Mouse (Mus musculus): ENCODE measurements at regions not wholly inside any gene's neighbourhood (a gene's known extent, or its start where the extent isn't known, plus 50 kb on each side); places are given as distances from the start of the nearest gene placed in this dataset.

DNA sequence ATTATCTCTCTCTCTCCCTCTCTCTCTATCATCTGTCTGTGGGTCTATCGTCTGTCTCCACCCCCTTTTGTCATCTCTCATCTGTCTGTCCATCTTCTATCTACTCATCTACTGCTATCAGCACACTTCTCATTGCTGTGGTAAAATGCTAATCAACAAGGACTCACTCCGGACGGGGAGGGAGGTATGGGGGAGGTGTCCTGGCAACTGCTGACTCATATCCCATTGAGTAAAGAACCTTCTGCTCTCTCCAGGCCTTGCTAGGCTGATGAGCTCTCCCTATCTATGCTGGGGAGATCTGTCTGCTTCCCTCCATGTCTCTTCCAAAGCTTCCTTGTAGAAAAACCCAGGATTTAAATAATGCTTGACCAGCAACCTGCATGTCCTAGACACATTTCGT lies 140.9 kb upstream of the Gm26897 start:
- 67% methylated on average over 4 of the region's 4 CpGs for WGBS
- TF ChIP-seq CTCF (IDR thresholded peaks at IDR 0.05; ENCODE audit: insufficient read depth, low read length) = no peak
- no peak for TF ChIP-seq POLR2A (IDR thresholded peaks at IDR 0.05; ENCODE audit: borderline replicate concordance, extremely low read depth, low read depth, low read length)
- no peak for DNase-seq
- Histone ChIP-seq H3K4me1 (ENCODE audit: control insufficient read depth, insufficient read depth, low read length) (no peaks in the 10 kb centered on the region), H3K4me3 (replicated peaks; ENCODE audit: extremely low read depth, low read depth, low read length) (no peak overlapping the region)

DNA sequence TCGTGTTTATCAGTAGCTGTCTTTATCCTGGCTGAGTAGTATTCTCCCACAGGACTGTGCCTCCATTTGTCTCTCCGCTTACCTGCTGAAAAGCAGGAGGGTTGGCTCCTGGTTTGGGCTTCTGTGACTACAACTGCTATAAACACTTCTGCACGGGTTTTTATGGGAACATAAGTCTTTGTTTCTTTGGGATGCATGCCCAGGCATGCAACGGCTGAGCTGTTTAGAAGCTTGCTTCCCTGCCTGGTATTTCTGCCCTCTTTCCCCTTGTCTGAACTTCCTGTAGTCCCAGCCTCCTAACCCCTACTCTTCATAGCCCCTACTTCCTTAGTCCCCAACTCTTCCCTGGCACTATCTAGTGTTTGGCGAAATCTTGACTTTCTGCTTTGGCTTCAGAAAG lies 139.6 kb upstream of the Gm26897 start:
- Histone ChIP-seq H3K4me1 (ENCODE audit: control insufficient read depth, insufficient read depth, low read length) (no peaks in the 10 kb centered on the region), H3K4me3 (replicated peaks; ENCODE audit: extremely low read depth, low read depth, low read length) (no peak overlapping the region)
- 72% methylated on average over 5 of the region's 5 CpGs for WGBS
- TF ChIP-seq POLR2A (IDR thresholded peaks at IDR 0.05; ENCODE audit: borderline replicate concordance, extremely low read depth, low read depth, low read length) (no peak), CTCF (IDR thresholded peaks at IDR 0.05; ENCODE audit: insufficient read depth, low read length) (no peak)
- DNase-seq = no peak

DNA sequence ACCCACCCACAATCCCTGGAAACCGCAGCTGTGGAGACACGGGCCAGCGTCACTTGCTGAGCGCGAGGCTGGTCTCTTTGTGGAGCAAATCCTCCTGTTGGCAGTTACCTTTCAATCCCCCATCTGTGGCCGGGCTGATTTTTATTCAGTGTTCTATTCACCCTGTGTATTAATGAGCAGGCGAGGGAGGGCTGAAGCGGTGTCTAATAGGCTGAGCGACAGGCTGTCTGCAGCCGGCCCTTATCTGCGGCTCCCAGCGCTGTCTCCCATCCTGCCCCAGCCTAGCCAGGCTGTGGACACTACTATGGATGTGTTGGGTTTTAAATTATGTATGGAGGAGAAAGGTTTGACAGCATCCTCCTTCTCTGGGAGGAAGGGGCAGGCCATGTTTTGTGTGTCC lies 138.3 kb upstream of the Gm26897 start:
- DNase-seq = no peak
- TF ChIP-seq CTCF (IDR thresholded peaks at IDR 0.05; ENCODE audit: insufficient read depth, low read length) (no peak), POLR2A (IDR thresholded peaks at IDR 0.05; ENCODE audit: borderline replicate concordance, extremely low read depth, low read depth, low read length) (no peak)
- H3K4me1 ChIP-seq (ENCODE audit: control insufficient read depth, insufficient read depth, low read length) = no peaks in the 10 kb centered on the region
- no peak overlapping the region for H3K4me3 ChIP-seq (replicated peaks; ENCODE audit: extremely low read depth, low read depth, low read length)
- WGBS = 74% methylated on average over 12 of the region's 12 CpGs

DNA sequence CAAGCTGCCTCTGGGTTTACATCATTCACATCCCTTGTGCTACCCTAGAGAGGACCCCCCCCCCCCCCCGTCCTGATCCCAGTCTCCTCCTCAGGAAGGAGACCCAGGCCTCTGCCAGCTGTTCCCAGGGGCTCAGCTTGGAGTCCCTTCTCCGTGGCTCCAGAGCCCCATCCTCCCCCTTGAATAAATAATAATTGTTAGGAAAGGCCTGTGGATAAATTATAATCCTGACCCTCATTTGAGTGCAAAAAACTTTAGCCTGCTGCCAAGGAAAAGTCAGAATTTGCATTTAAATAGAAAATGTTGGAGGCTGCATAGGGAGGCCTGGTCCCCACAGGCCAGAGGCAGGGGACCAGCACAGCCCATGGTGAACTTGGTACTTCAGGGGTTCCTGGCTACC lies 136.0 kb upstream of the Gm26897 start:
- no peaks in the 10 kb centered on the region for H3K4me1 ChIP-seq (ENCODE audit: control insufficient read depth, insufficient read depth, low read length)
- DNase-seq = no peak
- 61% methylated on average over 2 of the region's 2 CpGs for WGBS
- TF ChIP-seq CTCF (IDR thresholded peaks at IDR 0.05; ENCODE audit: insufficient read depth, low read length) (no peak), POLR2A (IDR thresholded peaks at IDR 0.05; ENCODE audit: borderline replicate concordance, extremely low read depth, low read depth, low read length) (no peak)
- no peak overlapping the region for H3K4me3 ChIP-seq (replicated peaks; ENCODE audit: extremely low read depth, low read depth, low read length)

DNA sequence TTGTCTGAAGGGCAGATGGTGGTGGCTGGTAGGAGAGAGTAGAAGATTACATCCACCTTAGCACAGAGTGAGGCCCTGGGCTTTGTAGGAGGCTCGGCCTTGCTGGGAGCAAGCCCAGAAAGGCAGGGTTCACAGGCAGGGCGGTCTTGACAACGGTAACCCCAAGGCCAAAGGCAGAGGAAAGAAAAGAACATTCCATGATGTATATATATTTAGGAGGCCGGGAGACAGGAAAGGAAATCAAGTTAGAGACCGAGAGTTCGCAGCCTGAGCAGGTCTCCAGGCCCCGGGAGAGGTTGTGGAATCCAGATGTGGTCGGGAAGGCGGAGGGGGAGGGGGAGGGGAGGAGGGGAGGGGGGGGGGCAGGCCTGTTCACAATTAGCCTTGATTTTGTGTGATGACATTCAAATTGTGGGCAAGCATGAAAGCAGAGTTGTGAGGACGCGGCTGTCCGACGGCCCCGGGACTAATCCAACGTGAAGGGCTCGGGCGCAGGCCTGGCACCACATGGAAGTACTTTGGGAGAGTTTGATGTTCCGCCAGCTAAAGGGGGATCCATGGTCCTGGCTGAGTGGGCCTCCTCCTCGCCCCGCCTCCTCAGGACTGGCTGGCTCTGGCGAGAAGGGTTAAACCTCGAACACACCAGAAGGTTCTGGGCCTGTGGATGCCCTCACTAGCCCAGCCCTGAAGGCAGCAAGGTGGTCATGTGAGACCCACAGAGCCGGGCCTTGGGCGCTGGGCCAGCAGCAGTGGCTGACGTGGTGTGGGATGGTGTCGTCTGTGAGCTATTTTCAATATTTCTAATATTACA lies 131.8 kb upstream of the Gm26897 start:
- no peak overlapping the region for H3K4me3 ChIP-seq (replicated peaks; ENCODE audit: extremely low read depth, low read depth, low read length)
- WGBS = 78% methylated on average over 24 of the region's 26 CpGs
- no peak for DNase-seq
- no peak for TF ChIP-seq POLR2A (IDR thresholded peaks at IDR 0.05; ENCODE audit: borderline replicate concordance, extremely low read depth, low read depth, low read length)
- no peak for TF ChIP-seq CTCF (IDR thresholded peaks at IDR 0.05; ENCODE audit: insufficient read depth, low read length)
- no peaks in the 10 kb centered on the region for H3K4me1 ChIP-seq (ENCODE audit: control insufficient read depth, insufficient read depth, low read length)

DNA sequence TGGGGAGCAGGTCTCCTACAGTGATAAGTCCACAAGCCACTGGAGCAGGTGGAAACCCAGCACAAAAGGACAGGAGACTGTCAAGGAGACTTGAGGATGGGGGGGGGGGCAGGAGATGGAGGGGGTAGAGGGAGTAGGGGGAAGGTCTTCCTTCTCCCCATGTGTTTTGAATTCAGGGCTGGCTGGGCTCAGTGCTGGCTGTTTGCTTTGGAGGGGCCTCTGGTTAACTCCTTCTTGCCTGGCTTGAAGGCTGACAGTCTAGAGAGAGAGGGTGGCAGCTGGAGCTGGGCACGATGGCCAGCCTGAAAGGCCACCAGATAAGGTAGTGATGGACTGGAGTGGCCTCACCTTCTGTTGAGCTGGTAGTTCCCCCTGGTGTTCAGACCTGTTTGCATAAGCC lies 120.0 kb upstream of the Gm26897 start:
- no peak for TF ChIP-seq POLR2A (IDR thresholded peaks at IDR 0.05; ENCODE audit: borderline replicate concordance, extremely low read depth, low read depth, low read length)
- 0 out of 2 replicates have a peak, but pooled peaks have one; percentile 3 for TF ChIP-seq CTCF (IDR thresholded peaks at IDR 0.05; ENCODE audit: insufficient read depth, low read length)
- WGBS = 31% methylated on average over 1 of the region's 1 CpGs
- no peak for DNase-seq
- Histone ChIP-seq H3K4me1 (ENCODE audit: control insufficient read depth, insufficient read depth, low read length) (no peaks in the 10 kb centered on the region), H3K4me3 (replicated peaks; ENCODE audit: extremely low read depth, low read depth, low read length) (no peak overlapping the region)

DNA sequence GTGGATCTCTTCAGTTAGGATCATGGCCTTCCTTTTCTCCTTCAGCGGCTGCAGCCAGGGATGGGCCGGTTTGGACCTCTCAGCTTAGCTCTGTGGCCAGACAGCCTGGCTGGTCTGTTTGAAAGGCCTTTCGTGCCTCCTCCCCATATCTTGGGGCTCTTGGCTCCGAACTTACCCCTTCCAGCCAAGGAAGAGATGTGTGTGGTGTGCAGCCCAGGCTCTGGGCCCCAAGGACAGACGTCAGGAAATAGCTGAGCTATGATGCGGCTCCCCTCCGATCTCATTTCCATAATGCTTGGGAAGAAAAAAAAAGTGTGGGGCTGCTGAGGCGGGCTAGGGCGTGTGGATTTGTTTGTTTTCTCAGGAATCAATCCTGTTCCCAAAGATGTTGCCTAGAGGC lies 113.8 kb upstream of the Gm26897 start:
- TF ChIP-seq CTCF (IDR thresholded peaks at IDR 0.05; ENCODE audit: insufficient read depth, low read length) = no peak
- WGBS = 37% methylated on average over 9 of the region's 9 CpGs
- H3K4me1 ChIP-seq (ENCODE audit: control insufficient read depth, insufficient read depth, low read length) = no peaks in the 10 kb centered on the region
- H3K4me3 ChIP-seq (replicated peaks; ENCODE audit: extremely low read depth, low read depth, low read length) = no peak overlapping the region
- peak; percentile 8 for DNase-seq

DNA sequence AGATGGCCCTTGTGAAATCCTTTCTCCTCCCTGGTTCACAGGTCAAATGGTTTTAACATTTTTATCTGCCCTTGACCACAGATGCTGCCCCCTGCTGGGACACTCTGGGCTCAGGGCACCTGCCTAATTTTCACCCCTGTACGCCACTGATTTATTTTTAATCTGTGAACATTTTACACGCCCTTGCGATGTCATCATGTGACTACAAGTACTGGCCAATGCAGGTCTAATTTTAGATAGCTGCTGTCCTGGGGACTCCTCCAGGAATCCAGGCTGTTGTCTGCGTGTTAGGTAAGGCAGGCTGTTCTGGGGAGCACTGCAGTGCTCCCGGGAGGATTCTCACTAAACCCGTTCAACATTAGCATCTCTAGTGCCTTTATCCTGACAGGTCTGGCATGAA lies 113.1 kb upstream of the Gm26897 start:
- no peak overlapping the region for H3K4me3 ChIP-seq (replicated peaks; ENCODE audit: extremely low read depth, low read depth, low read length)
- no peaks in the 10 kb centered on the region for H3K4me1 ChIP-seq (ENCODE audit: control insufficient read depth, insufficient read depth, low read length)
- TF ChIP-seq CTCF (IDR thresholded peaks at IDR 0.05; ENCODE audit: insufficient read depth, low read length) (no peak), POLR2A (IDR thresholded peaks at IDR 0.05; ENCODE audit: borderline replicate concordance, extremely low read depth, low read depth, low read length) (no peak)
- 53% methylated on average over 6 of the region's 6 CpGs for WGBS
- DNase-seq = no peak

DNA sequence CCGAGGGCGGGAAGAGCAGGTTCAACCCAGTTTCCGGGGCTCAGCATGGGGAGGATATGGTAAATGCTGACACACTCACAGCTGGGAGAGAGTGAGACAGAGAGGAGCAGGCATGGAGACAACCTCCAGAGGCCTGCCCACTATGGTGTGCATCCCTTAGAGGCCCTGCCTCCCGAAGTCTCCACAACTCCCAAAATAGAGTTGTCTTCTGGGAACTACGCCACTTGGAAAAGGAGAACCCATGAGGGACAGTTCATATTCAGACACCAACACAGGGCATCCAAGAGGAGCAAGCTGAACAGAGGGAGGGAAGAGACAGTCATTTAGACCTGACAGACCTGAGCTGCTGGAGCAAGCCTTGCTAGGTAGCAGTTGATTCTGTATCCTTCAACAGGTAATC lies 111.2 kb upstream of the Gm26897 start:
- no peak for TF ChIP-seq POLR2A (IDR thresholded peaks at IDR 0.05; ENCODE audit: borderline replicate concordance, extremely low read depth, low read depth, low read length)
- no peak for TF ChIP-seq CTCF (IDR thresholded peaks at IDR 0.05; ENCODE audit: insufficient read depth, low read length)
- Histone ChIP-seq H3K4me1 (ENCODE audit: control insufficient read depth, insufficient read depth, low read length) (no peaks in the 10 kb centered on the region), H3K4me3 (replicated peaks; ENCODE audit: extremely low read depth, low read depth, low read length) (no peak overlapping the region)
- 74% methylated on average over 5 of the region's 5 CpGs for WGBS
- no peak for DNase-seq

DNA sequence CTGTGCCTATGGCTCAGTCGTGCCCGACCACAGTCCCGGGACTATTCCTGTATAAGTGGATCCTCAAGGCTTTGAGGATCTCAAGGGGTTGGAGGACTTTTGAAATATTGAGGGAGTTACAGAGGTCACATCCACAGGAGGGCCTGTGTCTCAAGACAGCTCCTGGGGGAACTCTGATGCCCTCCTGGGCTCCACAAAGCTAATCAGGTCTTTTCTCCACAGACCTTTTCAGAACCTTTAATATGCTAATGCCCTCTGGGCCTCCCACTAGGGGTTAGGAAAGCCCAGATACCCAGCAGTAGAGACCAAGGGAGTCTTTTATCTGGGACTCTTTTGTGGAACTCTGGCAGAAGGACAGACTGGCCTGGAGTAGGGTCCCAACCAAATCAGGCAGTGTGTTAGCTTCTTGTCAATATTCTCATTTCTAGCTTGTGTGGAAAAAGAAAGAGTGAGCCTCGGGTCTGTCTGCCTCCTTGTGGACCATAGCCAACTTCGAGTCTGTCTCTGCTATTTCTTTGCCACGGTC lies 107.4 kb upstream of the Gm26897 start:
- WGBS = 40% methylated on average over 6 of the region's 6 CpGs
- no peak for TF ChIP-seq POLR2A (IDR thresholded peaks at IDR 0.05; ENCODE audit: borderline replicate concordance, extremely low read depth, low read depth, low read length)
- TF ChIP-seq CTCF (IDR thresholded peaks at IDR 0.05; ENCODE audit: insufficient read depth, low read length) = no peak
- DNase-seq = no peak
- no peaks in the 10 kb centered on the region for H3K4me1 ChIP-seq (ENCODE audit: control insufficient read depth, insufficient read depth, low read length)
- H3K4me3 ChIP-seq (replicated peaks; ENCODE audit: extremely low read depth, low read depth, low read length) = no peak overlapping the region
